Mouse (Mus musculus) gastrocnemius, adult 2 months (tissue): ENCODE data around the gene Mtx2. TPM values are rescaled to one million over a fixed set of nuclear protein-coding genes. Genes with fewer than 3 reads are reported as not detected.

Source experiments
- DNase-seq: peaks from one replicate; pipeline ENCODE4 v3.0.0; 2022
- H3K27ac ChIP-seq: fragments of 200-600 bp; 2 replicates; pipeline ENCODE4 v1.8.1; 2022; ENCODE audit warnings: mild to moderate bottlenecking
- H3K4me3 ChIP-seq: fragments of 200-600 bp; 2 replicates; pipeline ENCODE4 v1.8.1; 2022; ENCODE audit warnings: mild to moderate bottlenecking, moderate library complexity
- CTCF ChIP-seq: fragments of 200-600 bp; IDR thresholded peaks from 2 replicates; pipeline ENCODE4 v1.8.1; 2022; ENCODE audit warnings: antibody characterized with exemption, mild to moderate bottlenecking, moderate library complexity
- intact Hi-C: fragments of 180-260 bp; cut with DNase I; formaldehyde crosslinking; loops from one replicate; pipeline ENCODE4 v1.15.1; 2025
- total RNA-seq, 2 experiments: library from RNA; stranded (reverse); gene quantifications; 2 replicates each; pipeline ENCODE4 v1.2.3; 2021

Gene Mtx2
- total RNA-seq, 2 experiments from 2014 or later, result 24.4 to 46.4 TPM

GRCm38 (mm10) chr2:74884357-74884756 lies 58.8 kb downstream of the Mtx2 start:
- Histone ChIP-seq H3K4me3 (no peak overlapping the region), H3K27ac (no peak overlapping the region)
- intact Hi-C loops, result no loop called here
- TF ChIP-seq CTCF, result no peak
- no peak for DNase-seq

- H3K27ac ChIP-seq, result no peak overlapping the region
- no peak for DNase-seq
- no peak overlapping the region for H3K4me3 ChIP-seq
- no peak for TF ChIP-seq CTCF
- intact Hi-C loops, result no loop called here
Measured at GRCm38 (mm10) chr2:74891868-74892267, 66.3 kb downstream of the Mtx2 start.

DNA sequence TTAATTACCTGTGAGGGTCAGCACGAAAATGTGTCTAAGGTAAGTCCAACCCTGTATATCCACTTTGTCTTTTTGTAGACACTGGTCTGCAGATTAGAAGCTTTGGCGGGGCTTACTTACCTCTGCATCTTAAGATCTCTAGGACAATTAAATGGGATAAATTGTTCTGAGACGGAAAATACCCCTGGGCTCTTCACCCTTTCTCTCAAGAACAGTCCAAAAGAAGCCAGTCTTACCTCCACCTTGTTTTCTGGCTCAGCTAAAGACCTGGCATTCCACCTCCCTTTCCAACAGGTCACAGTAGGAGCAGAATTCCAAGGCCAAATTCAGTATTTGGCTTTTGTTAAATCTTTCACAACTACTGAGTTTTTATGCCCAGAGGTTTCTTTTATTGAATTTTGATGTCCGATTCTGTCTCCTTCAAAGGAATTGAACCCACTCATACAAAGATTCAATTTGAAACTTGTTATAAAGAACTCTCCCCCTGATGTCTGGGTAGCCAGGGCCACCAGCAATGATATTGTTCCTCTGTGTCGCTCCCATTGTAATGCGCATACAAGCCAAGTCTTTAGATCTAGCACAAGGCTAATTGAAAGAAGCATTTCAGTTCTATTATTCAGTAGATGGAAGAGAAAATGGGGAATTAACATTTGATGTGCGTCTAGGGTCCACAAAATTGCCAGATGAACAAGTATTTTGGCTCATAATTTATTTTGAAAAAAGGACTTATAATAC lies 67.4 kb downstream of the Mtx2 start:
- no peak overlapping the region for H3K27ac ChIP-seq
- no peak for TF ChIP-seq CTCF
- no peak for DNase-seq
- no peak overlapping the region for H3K4me3 ChIP-seq
- intact Hi-C loops, result no loop called here

DNA sequence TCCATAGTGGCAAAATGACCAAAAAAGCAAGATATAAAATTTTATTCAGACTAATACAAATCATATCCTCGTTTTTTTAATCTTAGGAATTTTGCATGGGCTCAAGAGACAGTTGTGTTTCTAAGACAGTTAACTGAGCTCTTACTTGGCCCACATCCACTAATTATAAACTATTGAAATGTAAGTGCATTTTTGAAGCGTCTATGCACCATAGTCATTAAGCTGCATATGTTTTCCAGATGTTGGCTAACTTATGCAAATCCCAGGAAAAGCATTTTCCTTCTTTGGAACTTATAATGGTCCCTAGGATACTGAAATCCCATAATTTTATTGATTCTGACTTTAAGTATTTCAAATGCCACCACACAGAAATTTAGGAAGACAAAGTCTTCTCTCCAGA lies 68.5 kb downstream of the Mtx2 start:
- no peak for DNase-seq
- TF ChIP-seq CTCF, result no peak
- Histone ChIP-seq H3K27ac (no peak overlapping the region), H3K4me3 (no peak overlapping the region)
- intact Hi-C loops, result no loop called here

DNA sequence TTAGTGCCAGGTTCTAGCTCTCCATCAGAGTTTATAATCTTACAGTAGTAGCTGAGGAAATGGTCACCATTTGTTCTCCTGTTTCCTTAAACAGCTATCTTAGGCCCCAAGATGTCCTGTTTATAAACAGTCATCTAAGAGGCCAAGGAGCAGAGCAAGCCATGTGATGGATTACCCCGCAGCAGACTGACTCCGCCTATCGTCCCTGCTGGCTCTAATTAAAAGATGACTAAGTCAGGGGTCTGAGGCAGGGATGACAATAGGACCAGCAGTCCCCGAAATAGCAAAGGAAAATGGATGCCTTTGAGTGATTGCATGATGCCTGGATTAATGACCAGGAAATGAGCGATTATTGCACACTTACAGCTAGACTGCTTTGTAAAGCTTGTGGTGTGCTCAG lies 74.4 kb downstream of the Mtx2 start:
- Histone ChIP-seq H3K4me3 (no peak overlapping the region), H3K27ac (no peak overlapping the region)
- TF ChIP-seq CTCF, result no peak
- DNase-seq, result no peak
- intact Hi-C loops, result no loop called here

DNA sequence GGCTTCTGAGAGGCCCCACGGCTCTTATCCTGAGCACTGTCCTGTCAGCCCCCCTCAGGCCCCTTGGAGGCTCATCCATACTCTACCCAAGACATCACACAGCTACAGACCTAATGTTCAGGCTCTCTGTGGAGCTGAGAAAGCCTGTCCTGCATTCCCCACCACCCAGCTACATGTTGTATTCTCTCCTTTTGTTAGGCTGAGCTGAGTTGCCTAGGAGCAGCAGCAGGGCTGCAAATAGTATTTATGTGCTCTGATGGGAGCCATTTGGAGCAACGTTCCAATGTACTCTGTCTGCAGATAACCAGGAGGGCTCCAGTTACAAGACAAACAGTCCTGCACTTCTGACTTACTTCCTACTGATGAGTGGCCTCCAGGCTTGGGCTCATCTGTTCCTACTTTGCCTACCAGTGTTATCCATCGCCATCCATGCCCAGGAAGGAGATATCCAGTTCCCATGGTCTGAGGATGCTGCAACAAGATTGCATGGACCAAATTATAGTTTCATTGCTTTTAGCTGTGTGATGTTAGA lies 76.2 kb downstream of the Mtx2 start:
- no peak for DNase-seq
- TF ChIP-seq CTCF, result no peak
- H3K27ac ChIP-seq, result no peak overlapping the region
- H3K4me3 ChIP-seq, result no peak overlapping the region
- intact Hi-C loops, result no loop called here

GRCm38 (mm10) chr2:74907368-74908291 lies 82.0 kb downstream of the Mtx2 start:
- Histone ChIP-seq H3K4me3 (peak overlapping the region; percentile 60), H3K27ac (peak overlapping the region; percentile 59)
- intact Hi-C loops, result no loop called here

GRCm38 (mm10) chr2:74912031-74912430 lies 86.4 kb downstream of the Mtx2 start:
- intact Hi-C loops, result no loop called here
- no peak overlapping the region for H3K27ac ChIP-seq
- no peak for DNase-seq
- TF ChIP-seq CTCF, result no peak
- no peak overlapping the region for H3K4me3 ChIP-seq

More at GRCm38 (mm10) chr2:74907368-74908291, 82.0 kb downstream of the Mtx2 start:
- peak; percentile 76 for DNase-seq
- no peak for TF ChIP-seq CTCF

GRCm38 (mm10) chr2:74917880-74918537 lies 92.4 kb downstream of the Mtx2 start:
- intact Hi-C loops, result no loop called here
- no peak for DNase-seq
- no peak overlapping the region for H3K4me3 ChIP-seq
- H3K27ac ChIP-seq, result no peak overlapping the region
- no peak for TF ChIP-seq CTCF

DNA sequence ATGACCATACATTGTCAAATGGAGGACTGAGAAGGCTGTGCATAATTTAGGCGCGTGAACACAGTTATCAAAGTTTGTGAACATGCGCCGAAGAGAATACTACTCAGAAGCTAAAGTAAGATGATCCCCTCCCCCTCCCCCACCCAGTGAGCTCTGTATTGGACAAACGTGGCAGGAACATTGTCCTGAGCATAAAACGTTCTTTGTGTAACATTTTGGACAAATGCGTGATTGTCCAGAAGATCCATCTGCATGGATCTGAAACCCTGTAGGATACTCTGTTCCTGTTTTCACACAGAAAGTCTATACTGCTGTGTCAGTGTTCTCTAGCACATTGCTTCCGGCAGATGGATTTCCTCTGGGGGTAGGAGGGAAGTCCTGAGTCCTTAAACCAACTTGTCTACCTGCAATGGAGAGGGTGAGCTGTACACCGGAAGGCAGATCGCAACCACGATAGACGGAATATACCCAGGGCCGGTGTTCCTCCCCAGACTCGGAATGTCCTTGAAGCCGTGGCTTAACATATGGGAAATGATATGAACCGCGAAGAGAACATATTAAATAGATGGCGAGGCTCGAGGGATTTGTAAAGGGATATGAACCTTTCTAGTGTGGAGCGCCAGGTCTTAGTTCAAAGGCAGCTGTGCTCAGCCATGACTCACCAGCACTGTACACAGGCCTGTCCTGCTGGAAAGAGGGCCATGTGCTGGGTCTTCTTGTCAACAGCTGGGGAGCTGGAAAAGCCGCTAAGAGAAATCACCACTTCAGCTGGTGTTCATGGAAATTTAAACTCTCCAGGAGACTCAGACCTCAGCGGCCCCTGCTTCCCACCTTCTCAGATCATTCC lies 100.6 kb downstream of the Mtx2 start:
- intact Hi-C loops, result no loop called here
- Histone ChIP-seq H3K4me3 (no peak overlapping the region), H3K27ac (no peak overlapping the region)
- TF ChIP-seq CTCF, result no peak
- DNase-seq, result no peak

Other genes starting within 250 kb of the Mtx2 start
- gene Lnpk, start 246.4 kb upstream of the Mtx2 start, total RNA-seq, result 10 to 100 TPM; 47.4 to 56.8 TPM
- gene Evx2, start 166.2 kb upstream of the Mtx2 start, total RNA-seq, result not detected
- gene Hoxd13, start 157.5 kb upstream of the Mtx2 start, total RNA-seq, result not detected
- gene Hoxd12, start 150.8 kb upstream of the Mtx2 start, total RNA-seq, result not detected
- not detected for gene Hoxd11, start 146.2 kb upstream of the Mtx2 start, total RNA-seq
- gene Hoxd10, start 133.9 kb upstream of the Mtx2 start, total RNA-seq, result 1 to 10 TPM; 4.0 to 4.8 TPM
- 10 to 100 TPM; 15.8 to 19.1 TPM for gene Hoxd9, start 128.1 kb upstream of the Mtx2 start, total RNA-seq
- 10 to 100 TPM; 39.3 to 49.0 TPM for gene Hoxd8, start 121.2 kb upstream of the Mtx2 start, total RNA-seq
- gene Hoxd3, start 113.9 kb upstream of the Mtx2 start, total RNA-seq, result not detected
- gene Hoxd4, start 113.9 kb upstream of the Mtx2 start, total RNA-seq, result 1 to 10 TPM; 1.4 to 2.0 TPM
- under 1 TPM; 0.08 to 0.36 TPM for gene Gm28230, start 99.1 kb upstream of the Mtx2 start, total RNA-seq
- gene Hoxd1, start 62.8 kb upstream of the Mtx2 start, total RNA-seq, result not detected